Comparison of ENCODE assay signal across 9 mouse cellular contexts in genomic region chr1:39649691-39650434, GRCm38 (mm10). TPM values are rescaled to one million over a fixed set of nuclear protein-coding genes. Genes with fewer than 3 reads are reported as not detected.
DNase-seq lines count a peak whose midpoint lies in the region; ATAC-seq and TF ChIP-seq lines count a peak whose summit lies in the region.
"Had no signal": no experiment of that assay in that cellular context is flagged by ENCODE, and none has a peak within 500 bp of the region (broad histone marks: within the 10 kb centered on the region; RNA-seq: fewer than 3 reads in every experiment).

No protein-coding gene starts in this region.

- TF ChIP-seq POLR2A in spleen, adult 2 months (IDR thresholded peaks at IDR 0.05; ENCODE audit: low read depth, low read length), result no peak
- no peak for TF ChIP-seq POLR2A in small intestine, adult 2 months (IDR thresholded peaks at IDR 0.05; ENCODE audit: low read depth, low read length)

- peak overlapping the region; percentile 34; the same call in 1 of the 2 replicates for H3K4me3 ChIP-seq in spleen, adult 2 months (ENCODE audit: extremely low read depth, insufficient read depth, insufficient read length)
- peak overlapping the region; percentile 67 for H3K4me3 ChIP-seq in hindbrain, postnatal 0 days (ENCODE audit: low read length)
- H3K4me3 ChIP-seq in liver, embryonic 13.5 days (replicated peaks), result peak overlapping the region; percentile 52
- peak overlapping the region; percentile 60 for H3K4me3 ChIP-seq in small intestine, adult 2 months (ENCODE audit: low read depth, low read length)

- 34% methylated on average over 17 of the region's 17 CpGs for WGBS in spleen, adult 2 months
- WGBS in hindbrain, postnatal 0 days, result 14% methylated on average over 17 of the region's 17 CpGs
- WGBS in liver, embryonic 13.5 days (ENCODE audit: insufficient replicate concordance), result 22% methylated on average over 17 of the region's 17 CpGs
- WGBS in small intestine, adult 2 months, result 26% methylated on average over 17 of the region's 17 CpGs

- ATAC-seq in hindbrain, postnatal 0 days, result peak; percentile 41
- no peak for ATAC-seq in liver, embryonic 13.5 days (ENCODE audit: low read depth)

- peaks cover 12% of the 10 kb centered on the region for H3K27me3 ChIP-seq in spleen, adult 2 months (ENCODE audit: control insufficient read depth, insufficient read depth, low read length)
- H3K27me3 ChIP-seq in hindbrain, postnatal 0 days (ENCODE audit: insufficient read depth, low read length), result no peaks in the 10 kb centered on the region
- peaks cover 61% of the 10 kb centered on the region for H3K27me3 ChIP-seq in liver, embryonic 13.5 days
- H3K27me3 ChIP-seq in small intestine, adult 2 months (ENCODE audit: control insufficient read depth, insufficient read depth, low read length), result peaks cover 36% of the 10 kb centered on the region
- H3K27me3 ChIP-seq: CH12.LX had no signal

- no peak overlapping the region for H3K27ac ChIP-seq in spleen, adult 2 months (ENCODE audit: insufficient read depth, low read length)
- peak overlapping the region; percentile 79 for H3K27ac ChIP-seq in hindbrain, postnatal 0 days
- no peak overlapping the region for H3K27ac ChIP-seq in liver, embryonic 13.5 days
- no peak overlapping the region for H3K27ac ChIP-seq in small intestine, adult 2 months (ENCODE audit: insufficient read depth, low read depth, low read length)

- no peaks in the 10 kb centered on the region for H3K9me3 ChIP-seq in hindbrain, postnatal 0 days (ENCODE audit: low read length)
- H3K9me3 ChIP-seq in liver, embryonic 13.5 days (replicated peaks), result no peaks in the 10 kb centered on the region

- peaks cover 9% of the 10 kb centered on the region for H3K4me1 ChIP-seq in spleen, adult 2 months (ENCODE audit: control insufficient read depth, insufficient read depth, insufficient read length)
- H3K4me1 ChIP-seq in hindbrain, postnatal 0 days (ENCODE audit: insufficient read depth, low read length), result peaks cover 8% of the 10 kb centered on the region
- H3K4me1 ChIP-seq in liver, embryonic 13.5 days (replicated peaks), result peaks cover 22% of the 10 kb centered on the region
- peaks cover 8% of the 10 kb centered on the region for H3K4me1 ChIP-seq in small intestine, adult 2 months (ENCODE audit: control insufficient read depth, insufficient read depth, insufficient read length, low read length)

- peak; percentile 36 for DNase-seq in embryo, embryonic 10 days (ENCODE audit: low spot score)
- DNase-seq in embryo, embryonic 9.5 days (ENCODE audit: extremely low spot score), result no peak
- DNase-seq in spleen, adult 2 months (ENCODE audit: low read depth in 1 of 2, low spot score in 2 of 2), result no peak
- no peak for DNase-seq in spleen, adult 12 weeks (ENCODE audit: low spot score)
- DNase-seq in hindbrain, postnatal 0 days (ENCODE audit: low spot score), result peak; percentile 52
- no peak for DNase-seq in liver, embryonic 13.5 days
- DNase-seq in yolk sac, embryonic 10.5 days (ENCODE audit: low spot score), result no peak

- H3K9ac ChIP-seq in hindbrain, postnatal 0 days (replicated peaks; ENCODE audit: low read length), result peak overlapping the region; percentile 62
- H3K9ac ChIP-seq in liver, embryonic 13.5 days, result no peak overlapping the region

- no peak for TF ChIP-seq CTCF in spleen, adult 2 months (IDR thresholded peaks at IDR 0.05; ENCODE audit: extremely low read depth, insufficient read depth, insufficient read length, insufficient replicate concordance)
- no peak for TF ChIP-seq CTCF in hindbrain, postnatal 0 days (IDR thresholded peaks at IDR 0.05; ENCODE audit: low read depth)
- no peak for TF ChIP-seq CTCF in small intestine, adult 2 months (IDR thresholded peaks at IDR 0.05; ENCODE audit: extremely low read depth, insufficient read length, insufficient replicate concordance, low read depth, low read length)

- no peaks in the 10 kb centered on the region for H3K36me3 ChIP-seq in spleen, adult 2 months (ENCODE audit: control insufficient read depth, insufficient read depth, low read length)
- no peaks in the 10 kb centered on the region for H3K36me3 ChIP-seq in hindbrain, postnatal 0 days (ENCODE audit: insufficient read depth, low read length)
- no peaks in the 10 kb centered on the region for H3K36me3 ChIP-seq in liver, embryonic 13.5 days
- no peaks in the 10 kb centered on the region for H3K36me3 ChIP-seq in small intestine, adult 2 months (ENCODE audit: control insufficient read depth, insufficient read depth, low read length)

- H3K4me2 ChIP-seq in hindbrain, postnatal 0 days (ENCODE audit: low read depth, low read length), result peak overlapping the region; percentile 98
- peak overlapping the region; percentile 70 for H3K4me2 ChIP-seq in liver, embryonic 13.5 days

RNA-seq across cellular contexts. Expression of gene Creg2, which starts 1.4 kb away (rescaled TPM):
- polyA plus RNA-seq in spleen, adult 2 months (2012; rRNA removed), result 0.05 and 0.07 TPM in 2 replicates
- total RNA-seq in hindbrain, postnatal 0 days (2014; rRNA removed), result 17.6 and 20.2 TPM in 2 replicates
- polyA plus RNA-seq in hindbrain, postnatal 0 days (2015; fragmentation: Nextera tagmentation; extraction: Ambion mirVana), result 14.1 and 15.7 TPM in 2 replicates
- 0.02 and 0.03 TPM in 2 replicates for polyA plus RNA-seq in liver, embryonic 13.5 days (2015; fragmentation: Nextera tagmentation; extraction: Ambion mirVana)
- 0.03 and 0.10 TPM in 2 replicates for polyA plus RNA-seq in small intestine, adult 2 months (2012; rRNA removed)
- total RNA-seq: CH12.LX had no signal

Comparison
In these comparisons a context has a peak if more than half of its experiments do, and no peak if none do; other contexts are left out.
1. DNase-seq: peak in embryo, embryonic 10 days (single experiment) and hindbrain, postnatal 0 days (single experiment); none in embryo, embryonic 9.5 days (single experiment), spleen, adult 2 months (0 of 2), spleen, adult 12 weeks (single experiment), liver, embryonic 13.5 days (single experiment) and yolk sac, embryonic 10.5 days (single experiment).
2. RNA of gene Creg2, which starts 1.4 kb away (polyA plus RNA-seq): 14.1 to 15.7 TPM in hindbrain, postnatal 0 days; 0.03 to 0.10 TPM in small intestine, adult 2 months, 0.05 to 0.07 TPM in spleen, adult 2 months and 0.02 to 0.03 TPM in liver, embryonic 13.5 days; every median in the first group is over 10 times any median in the second.
3. Peak in every context shown above with its lines, with median percentiles within 50 percentile points of each other: H3K4me3 ChIP-seq.